Comparison of ENCODE assay signal across 8 mouse cellular contexts in genomic region chr17:34591994-34592375, GRCm38 (mm10). TPM values are rescaled to one million over a fixed set of nuclear protein-coding genes. Genes with fewer than 3 reads are reported as not detected.
DNase-seq lines count a peak whose midpoint lies in the region; ATAC-seq and TF ChIP-seq lines count a peak whose summit lies in the region.

No protein-coding gene starts in this region.

- H3K27me3 ChIP-seq in Patski, result no peaks in the 10 kb centered on the region
- H3K27me3 ChIP-seq in hindbrain, embryonic 11.5 days (ENCODE audit: control insufficient read depth, insufficient read depth, low read length), result no peaks in the 10 kb centered on the region

- 1% methylated on average over 19 of the region's 35 CpGs for WGBS in hindbrain, embryonic 11.5 days

- H3K9me3 ChIP-seq in hindbrain, embryonic 11.5 days (ENCODE audit: control insufficient read depth, low read length), result no peaks in the 10 kb centered on the region

- no peak for DNase-seq in Patski (ENCODE audit: low read depth, low spot score)
- peak; percentile 80 for DNase-seq in cerebellum, adult 9-10 months
- DNase-seq in forelimb bud, embryonic 11.5 days (ENCODE audit: low read depth, low spot score), result peak; percentile 79
- DNase-seq in hindbrain, embryonic 11.5 days (ENCODE audit: low spot score), result peak; percentile 92
- DNase-seq in layer of hippocampus, postnatal 25 days (ENCODE audit: extremely low spot score in 1 of 2, low spot score in 1 of 2), result peak; percentile 69 to 83
- peak; percentile 93 for DNase-seq in lung, postnatal 36 days
- DNase-seq in retina, postnatal 7 days (ENCODE audit: low read depth, low spot score), result peak; percentile 79
- DNase-seq in thymus, postnatal 4 days, result peak; percentile 98

- H3K27ac ChIP-seq in hindbrain, embryonic 11.5 days (ENCODE audit: low read depth, low read length), result peak overlapping the region; percentile 100

- H3K36me3 ChIP-seq in hindbrain, embryonic 11.5 days (ENCODE audit: control insufficient read depth, insufficient read depth, low read length), result no peaks in the 10 kb centered on the region

- CTCF ChIA-PET in Patski (lab: Charles Lee), result no interaction called here

- in situ Hi-C loops in Patski (cut with MboI; ENCODE audit: low pct_unique_long_range_greater_than_20kb), result no loop called here

- ATAC-seq in Patski, result peak; percentile 21
- peak; percentile 58 for ATAC-seq in hindbrain, embryonic 11.5 days (ENCODE audit: low FRiP score)

- POLR2A ChIA-PET in Patski (lab: Charles Lee), result interaction anchor here (3.4 kb wide), 1 partner anchor 12 kb away, joined by 28 read pairs; the partner anchor contains the start of genes Agpat1 and Rnf5

- peak overlapping the region; percentile 97 for H3K4me3 ChIP-seq in hindbrain, embryonic 11.5 days (ENCODE audit: low read depth, low read length)

- peak overlapping the region; percentile 99 for H3K9ac ChIP-seq in hindbrain, embryonic 11.5 days (ENCODE audit: low read depth, low read length)

- peaks cover 28% of the 10 kb centered on the region for H3K4me1 ChIP-seq in hindbrain, embryonic 11.5 days (replicated peaks; ENCODE audit: control insufficient read depth, insufficient read depth, low read length)

- H3K4me2 ChIP-seq in hindbrain, embryonic 11.5 days (replicated peaks; ENCODE audit: low read depth, low read length), result peak overlapping the region; percentile 98

- no peak for TF ChIP-seq CTCF in Patski (IDR thresholded peaks at IDR 0.05)

RNA-seq across cellular contexts. Expression of gene Pbx2, which starts 0.9 kb away (rescaled TPM):
- polyA plus RNA-seq in Patski (2021), result 59.7 TPM
- 16.6 and 17.3 TPM in 2 replicates for polyA plus RNA-seq in hindbrain, embryonic 11.5 days (2014; fragmentation: Nextera tagmentation; extraction: Ambion mirVana)
- 10 to 100 TPM; 55.8 to 61.5 TPM for total RNA-seq in layer of hippocampus, postnatal 25 days (2021)

RNA-seq across cellular contexts. Expression of gene Gpsm3, which starts 2.4 kb away (rescaled TPM):
- polyA plus RNA-seq in Patski (2021), result 0.35 TPM
- 3.2 and 5.9 TPM in 2 replicates for polyA plus RNA-seq in hindbrain, embryonic 11.5 days (2014; fragmentation: Nextera tagmentation; extraction: Ambion mirVana)
- total RNA-seq in layer of hippocampus, postnatal 25 days (2021), result 1 to 10 TPM; 1.3 to 2.1 TPM

RNA-seq across cellular contexts. Expression of gene Ager, which starts 5.7 kb away (rescaled TPM):
- 1.2 TPM for polyA plus RNA-seq in Patski (2021)
- 1.7 and 2.2 TPM in 2 replicates for polyA plus RNA-seq in hindbrain, embryonic 11.5 days (2014; fragmentation: Nextera tagmentation; extraction: Ambion mirVana)
- 1 to 10 TPM in 1 of 2 experiments, under 1 TPM in 1; 0.94 to 1.1 TPM for total RNA-seq in layer of hippocampus, postnatal 25 days (2021)

RNA-seq across cellular contexts. Expression of gene Rnf5, which starts 11.5 kb away (rescaled TPM):
- 69.1 TPM for polyA plus RNA-seq in Patski (2021)
- 175 and 182 TPM in 2 replicates for polyA plus RNA-seq in hindbrain, embryonic 11.5 days (2014; fragmentation: Nextera tagmentation; extraction: Ambion mirVana)
- 10 to 100 TPM; 81.0 to 85.5 TPM for total RNA-seq in layer of hippocampus, postnatal 25 days (2021)

RNA-seq across cellular contexts. Expression of gene Agpat1, which starts 12.1 kb away (rescaled TPM):
- polyA plus RNA-seq in Patski (2021), result 128 TPM
- polyA plus RNA-seq in hindbrain, embryonic 11.5 days (2014; fragmentation: Nextera tagmentation; extraction: Ambion mirVana), result 73.8 and 81.2 TPM in 2 replicates
- total RNA-seq in layer of hippocampus, postnatal 25 days (2021), result 100 to 1,000 TPM; 170 to 172 TPM
